Mouse (Mus musculus): ENCODE data around the gene Ncs1.

DNA sequence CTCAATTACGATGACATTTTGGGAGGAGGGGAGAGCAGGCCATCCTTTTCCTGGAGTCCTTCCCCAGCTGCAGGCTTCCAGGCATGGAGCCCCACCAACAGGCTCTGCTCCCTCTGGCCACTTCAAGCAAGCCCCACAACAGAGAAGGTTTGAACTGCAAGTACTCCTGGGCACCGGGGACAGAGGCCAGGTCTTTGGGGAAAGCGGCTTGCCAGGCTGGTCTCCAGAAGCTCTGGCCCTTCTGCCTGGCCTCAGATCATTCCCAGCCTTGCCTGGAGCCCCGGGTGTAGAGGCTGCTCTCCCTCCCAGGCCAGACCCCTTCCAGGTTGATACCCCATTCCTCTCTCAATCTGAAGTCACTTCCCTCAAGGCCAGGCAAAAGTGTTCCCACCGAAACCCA is 572 bp upstream of the Ncs1 start:
- TF ChIP-seq CTCF (IDR thresholded peaks at IDR 0.05; ENCODE audit: extremely low read depth, insufficient read length, insufficient replicate concordance, low read depth, low read length) (no peak), POLR2A (IDR thresholded peaks at IDR 0.05; ENCODE audit: low read depth, low read length) (no peak)
